ENCODE assay signal across 7 mouse cellular contexts in genomic region chr14:100753951-100754350, GRCm38 (mm10).
A peak's percentile ranks its signal among the peaks of the same experiment; 100 is the strongest.
DNase-seq lines count a peak whose midpoint lies in the region; TF ChIP-seq lines count a peak whose summit lies in the region.

No protein-coding gene starts in this region.

- H3K4me3 ChIP-seq in ES-E14 (ENCODE audit: insufficient read depth in 1 of 2, low read depth in 1 of 2, low read length in 2 of 2, poor library complexity in 1 of 2, severe bottlenecking in 1 of 2) = no peak overlapping the region

- H3K9me3 ChIP-seq in ES-E14 (ENCODE audit: control insufficient read depth, insufficient read depth, low read depth, low read length) = no peaks in the 10 kb centered on the region

- H3K36me3 ChIP-seq in ES-E14 (ENCODE audit: control insufficient read depth, insufficient read depth, low read length, poor library complexity, severe bottlenecking) = no peaks in the 10 kb centered on the region

- DNase-seq in layer of hippocampus, postnatal 10 days (ENCODE audit: low spot score in 2 of 2) = peak; percentile 26 to 28
- DNase-seq in layer of hippocampus, postnatal 25 days (ENCODE audit: extremely low spot score in 1 of 2, low spot score in 1 of 2) = no peak
- peak; percentile 71 for DNase-seq in ES-E14 (ENCODE audit: low read depth, low spot score)
- peak; percentile 31 for DNase-seq in adrenal gland, postnatal 25 days
- peak; percentile 30 for DNase-seq in lung, postnatal 10 days
- no peak for DNase-seq in frontal cortex, adult 2 months (ENCODE audit: extremely low spot score in 1 of 2, low spot score in 1 of 2)
- DNase-seq in cerebellum, adult 9-10 months = no peak

- H3K9ac ChIP-seq in ES-E14 (ENCODE audit: insufficient read depth, low read depth, low read length, poor library complexity, severe bottlenecking) = no peak overlapping the region

- no peak overlapping the region for H3K27ac ChIP-seq in ES-E14 (ENCODE audit: insufficient read depth, low read depth, low read length, poor library complexity, severe bottlenecking)

- in situ Hi-C loops in ES-E14 (cut with MboI; ENCODE audit: low sequenced_read_pairs in 2 of 2, unreplicated experiment in 2 of 2) = loop anchor here (10.0 to 25.0 kb wide), 2 partner anchors 809 to 817 kb away; no protein-coding TSS in a partner anchor

- H3K4me1 ChIP-seq in ES-E14 (ENCODE audit: control insufficient read depth in 2 of 2, insufficient read depth in 2 of 2, low read length in 2 of 2, poor library complexity in 1 of 2) = peaks cover 1 to 4% of the 10 kb centered on the region in 2 experiments; a peak in 3 of 4 replicates

TF ChIP-seq in ES-E14, 5 proteins besides CTCF, POLR2A, EP300 and RAD21:
- peak; percentile 95 for TF ChIP-seq ZC3H11A (IDR thresholded peaks at IDR 0.05; ENCODE audit: borderline replicate concordance, low read depth, low read length)
- TF ChIP-seq CHD2 (IDR thresholded peaks at IDR 0.05; ENCODE audit: low read depth, low read length) = no peak

Comparison
In these comparisons a context has a peak if more than half of its experiments do, and no peak if none do; other contexts are left out.
1. DNase-seq: peak in layer of hippocampus, postnatal 10 days (2 of 2), ES-E14 (single experiment), adrenal gland, postnatal 25 days (single experiment) and lung, postnatal 10 days (single experiment); none in layer of hippocampus, postnatal 25 days (0 of 2), frontal cortex, adult 2 months (0 of 2) and cerebellum, adult 9-10 months (single experiment).